Mouse (Mus musculus) liver, embryonic 15.5 days (tissue): ENCODE measurements at regions not wholly inside any gene's neighbourhood (a gene's known extent, or its start where the extent isn't known, plus 50 kb on each side); places are given as distances from the start of the nearest gene placed in this dataset.

ENCODE experiments used
- ATAC-seq: fragments of 200-750 bp; cut with Nextera tagmentation; 2 replicates; pipeline ENCODE4 v1.8.0; 2017; ENCODE audit warnings: moderate number of reproducible peaks, mild to moderate bottlenecking, moderate library complexity; ENCODE audit not compliant: insufficient read depth
- H3K27ac ChIP-seq: fragments of 300-500 bp; sonication (generic); replicated peaks from 2 replicates; pipeline ENCODE4 v1.5.1; 2015; ENCODE audit warnings: mild to moderate bottlenecking, inconsistent platforms
- H3K27me3 ChIP-seq: fragments of 300-500 bp; sonication (generic); 2 replicates; pipeline ENCODE4 v1.6.1; 2015; ENCODE audit warnings: mild to moderate bottlenecking, inconsistent platforms
- H3K36me3 ChIP-seq: fragments of 300-500 bp; sonication (generic); replicated peaks from 2 replicates; pipeline ENCODE4 v1.6.1; 2015; ENCODE audit warnings: moderate library complexity, mild to moderate bottlenecking, inconsistent platforms
- H3K4me1 ChIP-seq: fragments of 300-500 bp; sonication (generic); replicated peaks from 2 replicates; pipeline ENCODE4 v1.6.1; 2015; ENCODE audit warnings: inconsistent platforms
- H3K4me2 ChIP-seq: fragments of 300-500 bp; sonication (generic); 2 replicates; pipeline ENCODE4 v1.6.1; 2015; ENCODE audit warnings: moderate library complexity, mild to moderate bottlenecking, inconsistent platforms
- H3K4me3 ChIP-seq: fragments of 300-500 bp; sonication (generic); replicated peaks from 2 replicates; pipeline ENCODE4 v1.5.1; 2015; ENCODE audit warnings: mild to moderate bottlenecking, inconsistent platforms
- H3K9ac ChIP-seq: fragments of 300-500 bp; sonication (generic); 2 replicates; pipeline ENCODE4 v1.6.1; 2015; ENCODE audit warnings: moderate library complexity, mild to moderate bottlenecking, inconsistent platforms
- H3K9me3 ChIP-seq: fragments of 300-500 bp; sonication (generic); replicated peaks from 2 replicates; pipeline ENCODE4 v1.6.1; 2016; ENCODE audit warnings: inconsistent platforms
- WGBS: fragments of 180-500 bp; shearing (Covaris S2); methylation state at CpG from one replicate; pipeline ENCODE4 v1.1.7; 2015; ENCODE audit warnings: mixed read lengths; ENCODE audit not compliant: insufficient replicate concordance; 5-methylcytosine and 5-hydroxymethylcytosine counted together

DNA sequence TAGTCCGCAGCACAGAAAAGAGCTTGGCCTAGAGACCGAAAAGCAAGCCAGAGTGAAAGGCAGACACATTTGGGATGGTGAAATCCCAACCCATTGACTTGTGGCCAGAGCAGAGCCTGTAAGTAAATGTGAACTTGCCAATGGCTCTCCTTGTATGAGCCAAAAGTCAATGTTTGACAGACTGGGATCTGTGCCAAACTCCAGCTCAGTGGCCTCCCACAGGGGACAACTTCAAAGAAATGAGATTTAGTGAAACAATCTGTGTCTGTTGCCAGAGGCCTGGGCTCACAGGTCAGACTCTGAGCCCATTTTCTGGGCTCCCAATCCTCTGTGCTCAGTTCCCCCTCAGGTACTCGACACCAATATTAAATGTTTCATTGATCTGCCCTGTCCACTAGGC, 274.9 kb downstream of the Gm11361 start:
- no peaks in the 10 kb centered on the region for H3K27me3 ChIP-seq
- 52% methylated on average over 3 of the region's 3 CpGs for WGBS
- H3K4me1 ChIP-seq: 0 out of 2 replicates have a peak, but pooled peaks cover 6% of the 10 kb centered on the region
- H3K9me3 ChIP-seq: no peaks in the 10 kb centered on the region
- no peak overlapping the region for H3K4me3 ChIP-seq
- no peak overlapping the region for H3K27ac ChIP-seq
- no peak overlapping the region for H3K9ac ChIP-seq
- ATAC-seq: peak; percentile 75
- no peak overlapping the region for H3K4me2 ChIP-seq
- H3K36me3 ChIP-seq: no peaks in the 10 kb centered on the region

DNA sequence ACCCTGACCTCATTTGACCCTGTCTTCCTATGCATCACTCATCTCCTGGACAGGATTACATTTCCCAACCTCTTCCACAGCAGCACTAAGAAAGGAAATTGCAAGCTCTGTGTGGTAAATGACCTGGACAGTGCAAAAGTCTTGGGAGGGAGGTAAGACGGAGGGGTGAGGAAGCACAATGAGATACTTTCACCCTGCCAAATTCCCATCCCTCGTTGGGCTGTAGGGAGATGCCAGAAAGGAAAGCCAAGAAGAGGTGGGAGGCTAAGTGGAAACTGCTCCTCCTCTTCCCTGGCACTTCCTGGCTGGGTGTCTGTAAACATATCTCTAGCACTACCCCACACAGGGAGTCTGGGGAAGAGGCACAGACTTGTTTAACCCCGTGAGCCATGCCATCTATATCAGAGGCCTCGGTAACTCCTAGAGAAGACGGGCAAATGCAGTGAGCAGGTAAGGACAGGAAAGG, 274.2 kb downstream of the Gm11361 start:
- no peak overlapping the region for H3K9ac ChIP-seq
- no peaks in the 10 kb centered on the region for H3K36me3 ChIP-seq
- ATAC-seq: no peak
- H3K27ac ChIP-seq: no peak overlapping the region
- H3K4me3 ChIP-seq: no peak overlapping the region
- WGBS: 64% methylated on average over 5 of the region's 5 CpGs
- H3K4me2 ChIP-seq: no peak overlapping the region
- no peaks in the 10 kb centered on the region for H3K27me3 ChIP-seq
- H3K9me3 ChIP-seq: no peaks in the 10 kb centered on the region
- 0 out of 2 replicates have a peak, but pooled peaks cover 6% of the 10 kb centered on the region for H3K4me1 ChIP-seq

DNA sequence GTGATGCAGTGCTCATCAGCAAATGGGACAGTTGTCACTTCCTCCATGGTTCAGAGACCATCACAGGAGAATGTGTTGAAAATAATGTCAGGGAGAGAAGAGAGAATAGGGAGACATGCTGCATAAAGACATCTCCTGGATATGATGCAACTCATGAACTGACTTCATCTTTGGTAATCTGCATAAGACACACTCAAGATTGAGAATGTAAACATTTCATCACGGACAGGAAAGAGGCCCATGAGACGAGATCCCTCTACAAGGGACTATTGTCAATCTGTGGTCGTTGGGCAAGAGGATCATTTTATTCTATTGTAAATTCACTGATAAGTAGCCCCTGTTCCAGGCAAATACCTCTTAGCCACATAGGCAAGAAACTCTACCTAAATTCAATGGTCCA, 273.6 kb downstream of the Gm11361 start:
- no peak overlapping the region for H3K27ac ChIP-seq
- H3K36me3 ChIP-seq: no peaks in the 10 kb centered on the region
- H3K4me2 ChIP-seq: no peak overlapping the region
- WGBS: 69% methylated on average over 3 of the region's 3 CpGs
- H3K4me3 ChIP-seq: no peak overlapping the region
- no peaks in the 10 kb centered on the region for H3K27me3 ChIP-seq
- no peaks in the 10 kb centered on the region for H3K9me3 ChIP-seq
- H3K9ac ChIP-seq: no peak overlapping the region
- ATAC-seq: no peak
- 0 out of 2 replicates have a peak, but pooled peaks cover 6% of the 10 kb centered on the region for H3K4me1 ChIP-seq

DNA sequence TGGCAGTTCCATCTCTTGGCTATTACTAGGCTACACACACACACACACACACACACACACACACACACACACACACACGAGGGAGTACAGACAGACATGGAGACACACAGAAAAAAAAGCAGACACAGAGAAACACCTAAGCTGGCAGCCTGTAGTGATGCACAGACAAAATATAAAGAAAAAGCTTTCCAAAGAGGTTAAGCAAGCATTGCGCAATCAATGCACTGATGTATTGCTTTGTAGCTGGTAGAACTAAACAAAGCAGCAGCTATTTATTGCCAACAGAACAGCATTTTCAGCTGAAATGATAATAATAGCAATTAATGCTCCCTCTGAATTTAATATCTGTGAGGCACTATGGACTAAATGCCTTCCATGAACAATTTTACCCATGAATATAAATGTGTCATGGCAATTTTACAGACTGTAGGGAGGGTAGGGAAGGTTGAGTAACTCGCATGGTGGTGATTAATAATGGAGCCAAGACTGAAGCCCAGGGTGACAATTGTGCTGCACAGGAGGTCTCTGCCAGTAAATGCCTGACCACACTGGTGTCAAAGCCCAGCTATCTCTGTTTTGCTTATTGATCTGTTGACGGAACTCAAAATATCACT, 271.7 kb downstream of the Gm11361 start:
- Histone ChIP-seq H3K27ac (no peak overlapping the region), H3K9ac (no peak overlapping the region), H3K27me3 (no peaks in the 10 kb centered on the region), H3K4me3 (no peak overlapping the region), H3K4me1 (0 out of 2 replicates have a peak, but pooled peaks cover 6% of the 10 kb centered on the region), H3K9me3 (no peaks in the 10 kb centered on the region), H3K36me3 (no peaks in the 10 kb centered on the region), H3K4me2 (no peak overlapping the region)
- WGBS: 63% methylated on average over 4 of the region's 4 CpGs
- ATAC-seq: no peak

DNA sequence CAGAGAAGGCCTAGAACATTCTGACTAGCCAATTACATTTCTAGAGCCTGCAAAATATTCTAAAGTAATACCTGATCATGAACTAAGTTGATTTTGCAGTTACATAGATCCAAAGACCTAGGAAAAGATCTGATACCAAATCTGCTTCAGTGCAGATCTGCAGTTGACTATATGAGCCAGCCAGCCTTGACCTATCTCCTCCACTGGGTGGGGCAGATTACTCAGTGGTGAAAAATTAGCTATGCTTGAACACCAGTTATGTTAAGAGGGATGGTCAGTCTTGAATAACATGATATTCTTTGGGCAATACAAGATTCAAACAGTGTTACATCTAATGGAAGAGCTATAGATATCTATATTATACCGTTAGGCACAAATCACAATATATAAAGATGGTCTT, 269.0 kb downstream of the Gm11361 start:
- ATAC-seq: no peak

DNA sequence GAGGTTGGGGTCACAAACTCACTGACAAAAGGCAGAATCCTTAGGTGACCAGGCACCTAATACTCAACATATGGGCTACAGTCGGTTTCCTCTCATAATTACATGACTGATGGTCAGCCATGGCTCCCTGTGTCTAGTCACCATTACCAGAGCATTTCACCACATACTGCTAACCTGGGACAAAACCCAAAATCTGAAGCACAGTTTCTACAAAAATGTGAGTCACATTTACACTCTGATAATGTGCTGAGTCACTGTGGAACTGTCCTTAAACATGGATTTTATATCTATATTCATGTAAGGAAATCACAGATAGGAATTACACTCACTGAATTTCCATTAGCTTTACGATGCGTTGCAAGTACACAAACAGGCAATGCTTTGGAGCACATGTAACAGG, 267.1 kb downstream of the Gm11361 start:
- no peaks in the 10 kb centered on the region for H3K36me3 ChIP-seq
- H3K4me3 ChIP-seq: no peak overlapping the region
- no peaks in the 10 kb centered on the region for H3K4me1 ChIP-seq
- H3K27ac ChIP-seq: no peak overlapping the region
- H3K9me3 ChIP-seq: no peaks in the 10 kb centered on the region
- no peaks in the 10 kb centered on the region for H3K27me3 ChIP-seq
- WGBS: 65% methylated on average over 3 of the region's 3 CpGs
- ATAC-seq: no peak
- H3K4me2 ChIP-seq: no peak overlapping the region
- H3K9ac ChIP-seq: no peak overlapping the region

More for the DNA sequence above, 269.0 kb downstream of the Gm11361 start:
- Histone ChIP-seq H3K4me1 (no peaks in the 10 kb centered on the region), H3K9ac (no peak overlapping the region), H3K36me3 (no peaks in the 10 kb centered on the region), H3K4me2 (no peak overlapping the region), H3K27me3 (no peaks in the 10 kb centered on the region), H3K4me3 (no peak overlapping the region), H3K27ac (no peak overlapping the region), H3K9me3 (no peaks in the 10 kb centered on the region)
- WGBS: 76% methylated on average over 1 of the region's 1 CpGs

DNA sequence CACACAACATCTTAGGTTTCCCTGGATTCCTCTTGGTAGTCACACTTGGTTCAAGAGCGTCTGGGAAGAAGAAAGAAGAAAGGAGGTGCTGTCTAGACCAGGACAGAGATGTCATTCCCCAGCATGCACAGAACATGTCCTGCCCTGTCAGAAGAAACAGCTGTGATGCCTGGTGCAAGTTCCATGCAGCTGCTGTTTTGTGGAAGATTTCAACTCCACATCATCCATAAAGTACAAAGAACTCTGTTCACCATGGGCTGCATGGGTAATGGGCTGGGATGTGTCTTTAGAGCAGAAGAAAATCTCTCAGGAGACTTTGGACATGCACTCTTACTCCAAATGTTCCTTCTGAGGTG, 262.8 kb downstream of the Gm11361 start:
- 46% methylated on average over 1 of the region's 1 CpGs for WGBS
- H3K4me1 ChIP-seq: no peaks in the 10 kb centered on the region
- no peak for ATAC-seq

DNA sequence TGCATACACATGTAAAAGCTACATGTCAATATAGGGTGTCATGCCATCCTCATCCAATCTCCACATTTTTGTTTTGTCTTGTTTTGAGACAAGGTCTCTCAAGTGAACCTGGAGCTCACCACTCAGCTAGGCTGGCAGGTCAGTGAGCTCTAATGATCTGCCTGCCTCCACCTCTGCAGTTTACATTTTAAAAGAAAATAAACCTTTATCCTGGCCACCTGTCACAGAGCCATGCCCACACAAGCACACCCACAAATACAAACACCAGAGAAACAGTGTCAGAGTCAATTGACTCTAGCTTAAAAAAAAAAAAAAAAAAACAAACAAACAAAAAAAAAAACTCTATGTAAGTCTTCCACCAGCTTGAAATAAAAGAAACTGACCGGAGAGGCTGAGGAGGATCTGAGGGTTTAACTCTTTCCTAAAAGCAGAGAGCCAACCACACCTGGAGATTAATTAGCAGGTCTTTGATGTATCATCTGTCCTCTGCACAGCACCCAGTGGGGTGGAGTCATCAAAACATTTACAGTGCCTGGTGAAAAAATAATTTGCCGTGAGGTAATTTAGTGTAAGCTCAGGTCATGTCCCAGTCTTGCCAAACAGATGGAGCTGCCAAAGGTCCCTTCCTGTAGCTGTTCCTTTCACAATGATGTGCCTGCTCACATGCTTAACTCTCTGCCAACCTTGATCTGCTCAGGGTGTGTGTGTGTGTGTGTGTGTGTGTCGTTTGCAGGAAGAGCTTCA, 262.2 kb downstream of the Gm11361 start:
- no peaks in the 10 kb centered on the region for H3K36me3 ChIP-seq
- no peaks in the 10 kb centered on the region for H3K9me3 ChIP-seq
- H3K4me1 ChIP-seq: no peaks in the 10 kb centered on the region
- ATAC-seq: no peak; the same call in 1 of the 2 replicates
- 63% methylated on average over 3 of the region's 3 CpGs for WGBS
- no peak overlapping the region for H3K9ac ChIP-seq
- H3K4me2 ChIP-seq: no peak overlapping the region
- no peak overlapping the region for H3K4me3 ChIP-seq
- H3K27me3 ChIP-seq: no peaks in the 10 kb centered on the region
- H3K27ac ChIP-seq: no peak overlapping the region

More for the DNA sequence above, 262.8 kb downstream of the Gm11361 start:
- Histone ChIP-seq H3K4me2 (no peak overlapping the region), H3K27ac (no peak overlapping the region), H3K27me3 (no peaks in the 10 kb centered on the region), H3K9ac (no peak overlapping the region), H3K36me3 (no peaks in the 10 kb centered on the region), H3K9me3 (no peaks in the 10 kb centered on the region), H3K4me3 (no peak overlapping the region)

DNA sequence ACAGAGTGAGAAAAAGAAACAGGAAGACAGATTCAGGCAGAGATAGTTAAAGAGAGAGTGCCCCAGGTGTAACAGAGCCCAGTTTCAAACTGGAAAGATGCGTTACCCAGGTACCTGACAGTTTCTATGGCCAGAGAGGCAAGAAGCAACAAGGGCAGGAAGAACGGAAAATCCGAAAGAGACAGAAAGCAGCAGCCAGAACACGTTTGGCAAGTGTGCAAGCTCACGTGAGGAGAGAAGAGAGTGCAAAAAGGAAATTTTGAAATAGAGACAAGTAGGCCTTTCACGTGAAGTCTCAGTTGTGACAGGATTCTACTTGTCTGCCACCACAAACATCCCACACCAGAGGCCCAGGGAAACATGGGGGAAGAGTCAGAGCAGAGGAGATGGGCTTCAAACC, 259.8 kb downstream of the Gm11361 start:
- Histone ChIP-seq H3K9me3 (no peaks in the 10 kb centered on the region), H3K27ac (no peak overlapping the region), H3K4me1 (no peaks in the 10 kb centered on the region), H3K4me2 (no peak overlapping the region), H3K27me3 (no peaks in the 10 kb centered on the region), H3K4me3 (no peak overlapping the region), H3K36me3 (no peaks in the 10 kb centered on the region), H3K9ac (no peak overlapping the region)
- WGBS: 62% methylated on average over 6 of the region's 6 CpGs
- ATAC-seq: no peak

DNA sequence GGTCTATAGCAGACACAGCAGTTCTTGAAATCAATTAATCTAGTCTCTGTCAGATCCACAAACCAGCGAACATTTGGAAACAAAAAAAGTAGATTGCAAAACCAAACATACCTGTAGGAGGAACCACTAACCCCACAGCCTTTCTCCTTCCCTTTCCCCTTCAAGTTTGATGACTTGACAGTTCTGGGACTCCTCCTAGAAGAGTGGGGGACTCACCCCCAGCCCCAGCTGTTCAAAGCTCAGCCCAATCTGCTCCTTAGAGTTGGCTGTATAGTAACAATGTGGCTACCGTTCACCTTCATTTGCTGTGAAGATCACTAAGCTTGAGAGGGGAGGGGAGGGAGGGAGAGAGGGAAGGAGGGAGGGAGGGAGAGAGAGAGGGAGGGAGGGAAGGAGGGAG, 259.3 kb downstream of the Gm11361 start:
- Histone ChIP-seq H3K27ac (no peak overlapping the region), H3K9ac (no peak overlapping the region)

DNA sequence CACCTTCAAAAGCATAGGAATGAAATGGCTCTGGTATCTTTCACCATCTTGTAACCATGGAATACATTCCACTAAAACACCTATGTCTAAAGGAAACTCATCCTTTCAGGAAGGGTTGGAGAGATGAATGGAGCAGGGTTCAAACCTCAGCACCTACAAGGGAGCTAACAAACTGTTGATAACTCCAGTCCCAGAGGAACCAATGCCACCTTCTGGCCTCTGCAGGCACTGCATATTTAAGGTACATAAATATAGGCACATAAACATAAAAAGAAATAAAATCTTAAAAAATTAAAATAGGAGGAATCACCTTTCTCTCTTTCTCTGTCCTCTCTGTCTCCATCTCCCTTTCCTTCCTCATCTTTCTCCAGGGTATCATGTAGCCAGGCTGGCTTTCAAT, 256.9 kb downstream of the Gm11361 start:
- H3K4me3 ChIP-seq: no peak overlapping the region
- H3K27me3 ChIP-seq: no peaks in the 10 kb centered on the region
- H3K9ac ChIP-seq: no peak overlapping the region
- no peaks in the 10 kb centered on the region for H3K9me3 ChIP-seq
- H3K4me2 ChIP-seq: no peak overlapping the region
- ATAC-seq: no peak
- no peaks in the 10 kb centered on the region for H3K36me3 ChIP-seq
- H3K4me1 ChIP-seq: no peaks in the 10 kb centered on the region
- H3K27ac ChIP-seq: no peak overlapping the region

More for the DNA sequence above, 259.3 kb downstream of the Gm11361 start:
- Histone ChIP-seq H3K4me3 (no peak overlapping the region), H3K9me3 (no peaks in the 10 kb centered on the region), H3K36me3 (no peaks in the 10 kb centered on the region), H3K4me1 (no peaks in the 10 kb centered on the region), H3K27me3 (no peaks in the 10 kb centered on the region), H3K4me2 (no peak overlapping the region)
- WGBS: 39% methylated on average over 2 of the region's 2 CpGs
- ATAC-seq: no peak
